Mouse (Mus musculus): ENCODE data around the gene Slf2. TPM values are rescaled to one million over a fixed set of nuclear protein-coding genes. Genes with fewer than 3 reads are reported as not detected.

Slf2 gene
- total and polyA plus RNA-seq, 3 experiments = 30.2 to 109 (median 35.4) TPM

- Histone ChIP-seq H3K27ac (ENCODE audit: control insufficient read depth, low read depth, low read length) (no peak overlapping the region), H3K4me3 (ENCODE audit: control insufficient read depth in 1 of 2, insufficient read depth in 1 of 2, low read depth in 2 of 2, low read length in 2 of 2) (no peak overlapping the region), H3K9me3 (replicated peaks; ENCODE audit: insufficient read depth, low read length) (no peaks in the 10 kb centered on the region), H3K79me2 (ENCODE audit: control insufficient read depth, insufficient read depth, low read length, poor library complexity) (no peaks in the 10 kb centered on the region), H3K9ac (ENCODE audit: control insufficient read depth, low read depth, low read length, poor library complexity, severe bottlenecking) (no peak overlapping the region), H3K4me1 (ENCODE audit: control insufficient read depth in 1 of 2, insufficient read depth in 2 of 2, low read length in 2 of 2) (peaks cover 8 to 22% of the 10 kb centered on the region in 2 experiments), H3K27me3 (ENCODE audit: control insufficient read depth in 1 of 2, insufficient read depth in 2 of 2, low read length in 2 of 2) (no peaks in the 10 kb centered on the region), H3K36me3 (ENCODE audit: control insufficient read depth in 1 of 2, insufficient read depth in 2 of 2, low read length in 2 of 2) (peaks cover 0 to 10% of the 10 kb centered on the region in 2 experiments; a peak in 2 of 4 replicates)
- DNase-seq (ENCODE audit: low read depth, low spot score) = no peak
- no peak for TF ChIP-seq RAD21 (IDR thresholded peaks at IDR 0.05; ENCODE audit: low read depth, low read length)
- no peak for TF ChIP-seq UBTF (IDR thresholded peaks at IDR 0.05; ENCODE audit: borderline replicate concordance, insufficient read depth, low read depth, low read length)
- TF ChIP-seq MAZ (IDR thresholded peaks at IDR 0.05; ENCODE audit: low read depth, low read length) = no peak
- no peak for TF ChIP-seq NRF1 (IDR thresholded peaks at IDR 0.05; ENCODE audit: insufficient read depth, low read depth, low read length, poor library complexity, severe bottlenecking)
- TF ChIP-seq CTCF (IDR thresholded peaks at IDR 0.05 in 2 of 3, conservative IDR thresholded peaks at IDR 0.05 in 1 of 3; ENCODE audit: control insufficient read depth in 1 of 3, insufficient read depth in 1 of 3, low read depth in 2 of 3, low read length in 3 of 3, poor library complexity in 1 of 3, severe bottlenecking in 1 of 3) = no peak
- no peak for TF ChIP-seq TAL1 (IDR thresholded peaks at IDR 0.05; ENCODE audit: low read length)
- TF ChIP-seq ELF1 (IDR thresholded peaks at IDR 0.05; ENCODE audit: low read depth, low read length) = no peak
- TF ChIP-seq CHD2 (IDR thresholded peaks at IDR 0.05; ENCODE audit: low read length) = no peak
- no peak for TF ChIP-seq POLR2A (IDR thresholded peaks at IDR 0.05; ENCODE audit: control insufficient read depth in 1 of 2, insufficient read depth in 1 of 2, low read depth in 1 of 2, low read length in 2 of 2, poor library complexity in 1 of 2)
- no peak for TF ChIP-seq MAX (IDR thresholded peaks at IDR 0.05; ENCODE audit: low read length)
Measured at GRCm38 (mm10) chr19:45028746-45029145, 97.8 kb downstream of the Slf2 start.

DNA sequence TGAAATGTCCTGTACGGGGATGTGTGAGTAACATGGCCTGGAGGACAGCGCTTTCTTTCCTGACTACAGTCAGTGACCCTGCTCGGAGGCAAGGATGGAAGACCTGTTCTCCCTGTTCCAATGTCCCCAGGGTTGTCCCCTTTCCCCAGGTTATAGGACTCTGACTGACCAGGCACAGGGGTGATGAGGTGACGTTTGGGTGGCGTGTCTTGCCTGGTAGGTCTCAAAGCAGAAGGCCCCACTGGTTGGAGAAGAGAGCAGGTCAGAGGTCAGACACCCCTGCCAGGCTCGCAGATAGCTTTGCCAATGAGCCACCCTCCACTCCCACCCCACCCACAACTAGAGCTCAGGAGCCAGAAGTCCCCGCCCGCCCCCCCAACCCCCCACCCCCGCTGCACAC lies 98.6 kb downstream of the Slf2 start:
- no peaks in the 10 kb centered on the region for H3K79me2 ChIP-seq (ENCODE audit: control insufficient read depth, insufficient read depth, low read length, poor library complexity)
- H3K27ac ChIP-seq (ENCODE audit: control insufficient read depth, low read depth, low read length) = no peak overlapping the region
- no peak for DNase-seq (ENCODE audit: low read depth, low spot score)
- no peak overlapping the region for H3K9ac ChIP-seq (ENCODE audit: control insufficient read depth, low read depth, low read length, poor library complexity, severe bottlenecking)
- H3K36me3 ChIP-seq (ENCODE audit: control insufficient read depth in 1 of 2, insufficient read depth in 2 of 2, low read length in 2 of 2) = peaks cover 0 to 10% of the 10 kb centered on the region in 2 experiments; a peak in 2 of 4 replicates
- peaks cover 8 to 22% of the 10 kb centered on the region in 2 experiments for H3K4me1 ChIP-seq (ENCODE audit: control insufficient read depth in 1 of 2, insufficient read depth in 2 of 2, low read length in 2 of 2)
- no peaks in the 10 kb centered on the region for H3K9me3 ChIP-seq (replicated peaks; ENCODE audit: insufficient read depth, low read length)
- H3K27me3 ChIP-seq (ENCODE audit: control insufficient read depth in 1 of 2, insufficient read depth in 2 of 2, low read length in 2 of 2) = no peaks in the 10 kb centered on the region
- no peak for TF ChIP-seq HCFC1 (IDR thresholded peaks at IDR 0.05; ENCODE audit: low read depth, low read length)
- no peak for TF ChIP-seq SMC3 (IDR thresholded peaks at IDR 0.05; ENCODE audit: low read depth, low read length)
- TF ChIP-seq ETS1 (IDR thresholded peaks at IDR 0.05; ENCODE audit: low read depth, low read length) = no peak
- TF ChIP-seq UBTF (IDR thresholded peaks at IDR 0.05; ENCODE audit: borderline replicate concordance, insufficient read depth, low read depth, low read length) = no peak
- TF ChIP-seq MYC (IDR thresholded peaks at IDR 0.05; ENCODE audit: low read depth, low read length) = no peak
- TF ChIP-seq TCF12 (IDR thresholded peaks at IDR 0.05; ENCODE audit: low read depth, low read length) = no peak
- TF ChIP-seq MAX (IDR thresholded peaks at IDR 0.05; ENCODE audit: low read length) = no peak
- TF ChIP-seq GATA1 (IDR thresholded peaks at IDR 0.05; ENCODE audit: low read depth, low read length) = no peak
- TF ChIP-seq EP300 (IDR thresholded peaks at IDR 0.05; ENCODE audit: low read depth in 1 of 2, low read length in 2 of 2) = no peak
- TF ChIP-seq NRF1 (IDR thresholded peaks at IDR 0.05; ENCODE audit: insufficient read depth, low read depth, low read length, poor library complexity, severe bottlenecking) = no peak
- no peak for TF ChIP-seq NELFE (IDR thresholded peaks at IDR 0.05; ENCODE audit: low read depth, low read length)
- TF ChIP-seq SIN3A (IDR thresholded peaks at IDR 0.05; ENCODE audit: low read length) = no peak
- no peak for TF ChIP-seq ZC3H11A (IDR thresholded peaks at IDR 0.05; ENCODE audit: low read depth, low read length)
- TF ChIP-seq RAD21 (IDR thresholded peaks at IDR 0.05; ENCODE audit: low read depth, low read length) = no peak
- H3K4me3 ChIP-seq (ENCODE audit: control insufficient read depth in 1 of 2, insufficient read depth in 1 of 2, low read depth in 2 of 2, low read length in 2 of 2) = no peak overlapping the region

Data from MEL (cell line).